Mouse (Mus musculus): ENCODE results near the gene Rgs7.

- no peak for TF ChIP-seq CTCF (IDR thresholded peaks at IDR 0.05; ENCODE audit: extremely low read depth, insufficient read depth, low read length)
- TF ChIP-seq POLR2A (IDR thresholded peaks at IDR 0.05; ENCODE audit: extremely low read depth, insufficient read depth, low read length), result no peak
Measured at GRCm38 (mm10) chr1:175290072-175290471, 202.2 kb downstream of the Rgs7 start.

Measured in cortical plate, adult 2 months (tissue).